Mouse (Mus musculus) lung, postnatal 0 days (tissue): Measurements from ENCODE around the gene Avpr2. TPM values are rescaled to one million over a fixed set of nuclear protein-coding genes. Genes with fewer than 3 reads are reported as not detected.

Source experiments
- ATAC-seq: fragments of 200-750 bp; cut with Nextera tagmentation; 2 replicates; pipeline ENCODE4 v1.8.0; 2017; ENCODE audit warnings: moderate library complexity
- DNase-seq: peaks from one replicate; pipeline ENCODE4 v3.0.0-alpha.2; 2016; ENCODE audit warnings: low spot score
- H3K27ac ChIP-seq: fragments of 300-500 bp; sonication (generic); 2 replicates; pipeline ENCODE4 v1.5.1; 2014; ENCODE audit warnings: antibody characterized with exemption, mild to moderate bottlenecking, low read length, mixed read lengths
- H3K27me3 ChIP-seq: fragments of 300-500 bp; sonication (generic); replicated peaks from 2 replicates; pipeline ENCODE4 v1.6.1; 2014; ENCODE audit warnings: low read length, mixed read lengths; ENCODE audit not compliant: insufficient read depth
- H3K36me3 ChIP-seq: fragments of 300-500 bp; sonication (generic); 2 replicates; pipeline ENCODE4 v1.6.1; 2014; ENCODE audit warnings: low read length, mixed read lengths; ENCODE audit not compliant: insufficient read depth
- H3K4me1 ChIP-seq: fragments of 300-500 bp; sonication (generic); 2 replicates; pipeline ENCODE4 v1.6.1; 2014; ENCODE audit warnings: antibody characterized with exemption, low read depth, low read length, mixed read lengths; ENCODE audit not compliant: insufficient read depth
- H3K4me2 ChIP-seq: fragments of 300-500 bp; sonication (generic); replicated peaks from 2 replicates; pipeline ENCODE4 v1.6.1; 2014; ENCODE audit warnings: low read depth, mild to moderate bottlenecking, low read length, moderate library complexity, mixed read lengths
- H3K4me3 ChIP-seq: fragments of 300-500 bp; sonication (generic); 2 replicates; pipeline ENCODE4 v1.5.1; 2014; ENCODE audit warnings: low read depth, low read length
- H3K9ac ChIP-seq: fragments of 300-500 bp; sonication (generic); replicated peaks from 2 replicates; pipeline ENCODE4 v1.6.1; 2014; ENCODE audit warnings: low read depth, mild to moderate bottlenecking
- H3K9me3 ChIP-seq: fragments of 300-500 bp; sonication (generic); 2 replicates; pipeline ENCODE4 v1.6.1; 2016; ENCODE audit warnings: low read length, mixed read lengths
- CTCF ChIP-seq: IDR thresholded peaks from 2 replicates; pipeline ENCODE4 v1.5.1; 2016; ENCODE audit warnings: antibody characterized with exemption, mild to moderate bottlenecking
- EP300 ChIP-seq: IDR thresholded peaks from 2 replicates; pipeline ENCODE4 v1.6.1; 2016; ENCODE audit warnings: antibody characterized with exemption, mild to moderate bottlenecking, control low read depth
- WGBS: fragments of 180-500 bp; shearing (Covaris S2); extraction: QIAGEN DNeasy Blood & Tissue Kit; methylation state at CpG from one replicate; pipeline ENCODE4 v1.1.7; 2014; 5-methylcytosine and 5-hydroxymethylcytosine counted together
- polyA plus RNA-seq: library from polyadenylated mRNA; unstranded; fragments of >200 nt; fragmentation: Nextera tagmentation; extraction: Ambion mirVana; gene quantifications from 2 replicates; pipeline ENCODE4 v1.2.1, GENCODE M21; 2015

The Avpr2 gene
- polyA plus RNA-seq, 1 experiment from 2014 or later, result 0.08 TPM

GRCm38 (mm10) chrX:73921823-73922549 lies 30.1 kb downstream of the Avpr2 start, which contains the start of the genes Arhgap4 and Naa10:
Gene Arhgap4 (minus strand): TSS chrX:73921870.
Gene Naa10 (minus strand): TSS chrX:73921944.
- Histone ChIP-seq H3K27ac (0 out of 2 replicates have a peak within 1 kb of the TSS, but pooled peaks have one; percentile 51), H3K9me3 (no peaks in the 10 kb centered on the region), H3K27me3 (no peaks in the 10 kb centered on the region), H3K4me3 (peak within 1 kb of the TSS; percentile 47), H3K36me3 (no peaks in the 10 kb centered on the region), H3K4me2 (peak within 1 kb of the TSS; percentile 57), H3K4me1 (no peaks in the 10 kb centered on the region), H3K9ac (peak within 1 kb of the TSS; percentile 43; the same call in 1 of the 2 replicates)
- no peak for TF ChIP-seq EP300
- no peak for TF ChIP-seq CTCF
- DNase-seq (peak; percentile 92), ATAC-seq (peak; percentile 98)
- WGBS, result 11% methylated on average over 42 of the region's 43 CpGs

- H3K9ac ChIP-seq, result no peak overlapping the region
- no peak for DNase-seq
- no peaks in the 10 kb centered on the region for H3K27me3 ChIP-seq
- H3K4me3 ChIP-seq, result peak overlapping the region; percentile 47; the same call in 1 of the 2 replicates
- H3K27ac ChIP-seq, result no peak overlapping the region
- TF ChIP-seq EP300, result no peak
- no peak for TF ChIP-seq CTCF
- H3K4me1 ChIP-seq, result no peaks in the 10 kb centered on the region
- no peak for ATAC-seq
- H3K4me2 ChIP-seq, result peak overlapping the region; percentile 57
- 75% methylated on average over 7 of the region's 8 CpGs for WGBS
- no peaks in the 10 kb centered on the region for H3K36me3 ChIP-seq
- H3K9me3 ChIP-seq, result no peaks in the 10 kb centered on the region
These were observed 30.6 kb downstream of the Avpr2 start for GRCm38 (mm10) chrX:73922550-73922882.

- no peak within 1 kb of the TSS for H3K9ac ChIP-seq
- TF ChIP-seq EP300, result no peak
- TF ChIP-seq CTCF, result peak; percentile 55
- peak within 1 kb of the TSS; percentile 46 for H3K4me2 ChIP-seq
- WGBS, result 29% methylated on average over 17 of the region's 17 CpGs
- DNase-seq (peak; percentile 85), ATAC-seq (peak; percentile 97)
- H3K4me1 ChIP-seq, result no peaks in the 10 kb centered on the region
- H3K36me3 ChIP-seq, result no peaks in the 10 kb centered on the region
- no peaks in the 10 kb centered on the region for H3K9me3 ChIP-seq
- no peaks in the 10 kb centered on the region for H3K27me3 ChIP-seq
- H3K27ac ChIP-seq, result no peak within 1 kb of the TSS; the same call in 1 of the 2 replicates
- peak within 1 kb of the TSS; percentile 30; the same call in 1 of the 2 replicates for H3K4me3 ChIP-seq
These were observed 38.6 kb downstream of the Avpr2 start, which contains the start of gene Renbp for GRCm38 (mm10) chrX:73930402-73931062. Gene Renbp (minus strand): TSS chrX:73930850.

GRCm38 (mm10) chrX:73931871-73932270 lies 40.0 kb downstream of the Avpr2 start:
- no peak overlapping the region for H3K4me2 ChIP-seq
- ATAC-seq (no peak), DNase-seq (no peak)
- 75% methylated on average over 2 of the region's 2 CpGs for WGBS
- no peak overlapping the region for H3K4me3 ChIP-seq
- no peak overlapping the region for H3K27ac ChIP-seq
- H3K36me3 ChIP-seq, result no peaks in the 10 kb centered on the region
- no peak for TF ChIP-seq CTCF
- TF ChIP-seq EP300, result no peak
- no peaks in the 10 kb centered on the region for H3K9me3 ChIP-seq
- H3K9ac ChIP-seq, result no peak overlapping the region
- no peaks in the 10 kb centered on the region for H3K27me3 ChIP-seq
- H3K4me1 ChIP-seq, result no peaks in the 10 kb centered on the region

- DNase-seq, result no peak
- no peak for ATAC-seq
- Histone ChIP-seq H3K9ac (no peak overlapping the region), H3K27me3 (no peaks in the 10 kb centered on the region), H3K4me2 (no peak overlapping the region), H3K9me3 (no peaks in the 10 kb centered on the region), H3K4me3 (no peak overlapping the region), H3K27ac (no peak overlapping the region), H3K36me3 (no peaks in the 10 kb centered on the region; the same call in 1 of the 2 replicates), H3K4me1 (no peaks in the 10 kb centered on the region)
- TF ChIP-seq CTCF, result no peak
- WGBS, result 51% methylated on average over 2 of the region's 2 CpGs
These were observed 50.0 kb downstream of the Avpr2 start for GRCm38 (mm10) chrX:73941860-73942259.

GRCm38 (mm10) chrX:73942294-73942693 lies 50.4 kb downstream of the Avpr2 start:
- Histone ChIP-seq H3K36me3 (no peaks in the 10 kb centered on the region; the same call in 1 of the 2 replicates), H3K27me3 (no peaks in the 10 kb centered on the region), H3K4me1 (no peaks in the 10 kb centered on the region), H3K9ac (no peak overlapping the region), H3K4me2 (no peak overlapping the region), H3K9me3 (no peaks in the 10 kb centered on the region), H3K4me3 (no peak overlapping the region), H3K27ac (no peak overlapping the region)
- DNase-seq (no peak), ATAC-seq (no peak)
- no peak for TF ChIP-seq EP300
- TF ChIP-seq CTCF, result no peak
- WGBS, result 60% methylated on average over 2 of the region's 2 CpGs

Other genes with a start within 250 kb of the Avpr2 start
- 3.9 and 5.5 TPM in 2 replicates for gene Pnck, start 232.0 kb upstream of the Avpr2 start, polyA plus RNA-seq
- gene Slc6a8, start 219.0 kb upstream of the Avpr2 start, polyA plus RNA-seq, result 7.5 and 7.8 TPM in 2 replicates
- gene Bcap31, start 175.9 kb upstream of the Avpr2 start, polyA plus RNA-seq, result 321 and 324 TPM in 2 replicates
- gene Abcd1, start 175.5 kb upstream of the Avpr2 start, polyA plus RNA-seq, result 34.7 and 35.7 TPM in 2 replicates
- 0.54 and 0.67 TPM in 2 replicates for gene Plxnb3, start 135.0 kb upstream of the Avpr2 start, polyA plus RNA-seq
- gene Srpk3, start 117.7 kb upstream of the Avpr2 start, polyA plus RNA-seq, result 2.2 and 2.3 TPM in 2 replicates
- gene Idh3g, start 105.2 kb upstream of the Avpr2 start, polyA plus RNA-seq, result 146 and 154 TPM in 2 replicates
- 237 and 286 TPM in 2 replicates for gene Ssr4, start 105.1 kb upstream of the Avpr2 start, polyA plus RNA-seq
- gene Pdzd4, start 67.1 kb upstream of the Avpr2 start, polyA plus RNA-seq, result 0.20 and 0.32 TPM in 2 replicates
- gene L1cam, start 4.0 kb downstream of the Avpr2 start, polyA plus RNA-seq, result 0.86 and 0.98 TPM in 2 replicates
- 1.9 and 2.3 TPM in 2 replicates for gene Arhgap4, start 29.8 kb downstream of the Avpr2 start, polyA plus RNA-seq
- 54.6 and 55.3 TPM in 2 replicates for gene Naa10, start 29.8 kb downstream of the Avpr2 start, polyA plus RNA-seq
- gene Renbp, start 38.7 kb downstream of the Avpr2 start, polyA plus RNA-seq, result 79.4 and 83.5 TPM in 2 replicates
- gene Hcfc1, start 74.3 kb downstream of the Avpr2 start, polyA plus RNA-seq, result 19.0 and 22.8 TPM in 2 replicates
- gene Irak1, start 131.8 kb downstream of the Avpr2 start, polyA plus RNA-seq, result 39.4 and 39.5 TPM in 2 replicates
- gene Opn1mw, start 235.4 kb downstream of the Avpr2 start, polyA plus RNA-seq, result not detected in 2 replicates
- gene Mecp2, start 243.3 kb downstream of the Avpr2 start, polyA plus RNA-seq, result 9.8 and 10.0 TPM in 2 replicates